8 mouse cellular contexts compared by ENCODE assay signal in genomic region chr13:9763828-9764645, GRCm38 (mm10). TPM values are rescaled to one million over a fixed set of nuclear protein-coding genes. Genes with fewer than 3 reads are reported as not detected.
DNase-seq lines count a peak whose midpoint lies in the region; ATAC-seq and TF ChIP-seq lines count a peak whose summit lies in the region.

No protein-coding gene starts in this region.

- TF ChIP-seq EP300 in CH12.LX (IDR thresholded peaks at IDR 0.05; ENCODE audit: low read length): no peak
- TF ChIP-seq EP300 in heart, postnatal 0 days (IDR thresholded peaks at IDR 0.05; ENCODE audit: low read depth): no peak

- no peak for TF ChIP-seq RAD21 in CH12.LX (IDR thresholded peaks at IDR 0.05; ENCODE audit: low read depth, low read length)

- no peaks in the 10 kb centered on the region for H3K9me3 ChIP-seq in CH12.LX (replicated peaks; ENCODE audit: low read length)
- H3K9me3 ChIP-seq in forebrain, embryonic 11.5 days (ENCODE audit: control insufficient read depth, low read length): no peaks in the 10 kb centered on the region
- H3K9me3 ChIP-seq in heart, postnatal 0 days (replicated peaks; ENCODE audit: control insufficient read depth, low read length): no peaks in the 10 kb centered on the region
- H3K9me3 ChIP-seq in lung, embryonic 14.5 days (ENCODE audit: low read depth, low read length): no peaks in the 10 kb centered on the region

- TF ChIP-seq CTCF in CH12.LX (conservative IDR thresholded peaks at IDR 0.05 in 1 of 2, IDR thresholded peaks at IDR 0.05 in 1 of 2; ENCODE audit: low read depth in 2 of 2, low read length in 2 of 2): no peak
- no peak for TF ChIP-seq CTCF in heart, postnatal 0 days (IDR thresholded peaks at IDR 0.05; ENCODE audit: low read depth)
- no peak for TF ChIP-seq CTCF in lung, embryonic 14.5 days (IDR thresholded peaks at IDR 0.05; ENCODE audit: low read depth)
- TF ChIP-seq CTCF in olfactory bulb, adult 2 months (IDR thresholded peaks at IDR 0.05; ENCODE audit: insufficient read depth, low read depth, low read length): no peak
- TF ChIP-seq CTCF in thymus, adult 2 months (IDR thresholded peaks at IDR 0.05; ENCODE audit: borderline replicate concordance, control insufficient read depth, extremely low read depth, insufficient read depth, low read length, poor library complexity): no peak

- peak overlapping the region; percentile 98 for H3K9ac ChIP-seq in CH12.LX (ENCODE audit: insufficient read depth, low read depth)
- peak overlapping the region; percentile 98 for H3K9ac ChIP-seq in forebrain, embryonic 11.5 days (ENCODE audit: low read length)
- peak overlapping the region; percentile 100 for H3K9ac ChIP-seq in heart, postnatal 0 days (replicated peaks; ENCODE audit: low read depth, low read length)
- peak overlapping the region; percentile 100 for H3K9ac ChIP-seq in lung, embryonic 14.5 days

- dilution Hi-C loops in CH12.LX (cut with MboI; ENCODE audit: extremely low pct_ligation_motif_present, extremely low pct_unique_long_range_greater_than_20kb, low sequenced_read_pairs): no loop called here

- H3K4me1 ChIP-seq in CH12.LX (ENCODE audit: control insufficient read depth in 1 of 2, insufficient read depth in 2 of 2): peaks cover 16 to 59% of the 10 kb centered on the region in 2 experiments
- H3K4me1 ChIP-seq in forebrain, embryonic 11.5 days (replicated peaks; ENCODE audit: control insufficient read depth, insufficient read depth, low read length): peaks cover 17% of the 10 kb centered on the region; the same call in 1 of the 2 replicates
- peaks cover 46% of the 10 kb centered on the region for H3K4me1 ChIP-seq in heart, postnatal 0 days (ENCODE audit: control insufficient read depth, insufficient read depth)
- H3K4me1 ChIP-seq in lung, embryonic 14.5 days (ENCODE audit: insufficient read depth): peaks cover 14% of the 10 kb centered on the region
- H3K4me1 ChIP-seq in olfactory bulb, adult 2 months (ENCODE audit: control insufficient read depth, insufficient read depth, low read length): 0 out of 2 replicates have a peak, but pooled peaks cover 2% of the 10 kb centered on the region
- peaks cover 6% of the 10 kb centered on the region; the same call in 1 of the 2 replicates for H3K4me1 ChIP-seq in thymus, adult 2 months (replicated peaks; ENCODE audit: control insufficient read depth, insufficient read depth, low read length)

- H3K79me2 ChIP-seq in CH12.LX (replicated peaks; ENCODE audit: control insufficient read depth, extremely low read depth, insufficient read depth, poor library complexity, severe bottlenecking): peaks cover 30% of the 10 kb centered on the region

- H3K27me3 ChIP-seq in CH12.LX (replicated peaks): no peaks in the 10 kb centered on the region
- no peaks in the 10 kb centered on the region for H3K27me3 ChIP-seq in forebrain, embryonic 11.5 days (ENCODE audit: control insufficient read depth, insufficient read depth, low read length)
- H3K27me3 ChIP-seq in heart, postnatal 0 days (ENCODE audit: control insufficient read depth, insufficient read depth, low read length): no peaks in the 10 kb centered on the region
- no peaks in the 10 kb centered on the region for H3K27me3 ChIP-seq in lung, embryonic 14.5 days (ENCODE audit: insufficient read depth, low read length)
- H3K27me3 ChIP-seq in thymus, adult 2 months (ENCODE audit: control insufficient read depth, insufficient read depth, low read length): no peaks in the 10 kb centered on the region

- no peaks in the 10 kb centered on the region for H3K36me3 ChIP-seq in CH12.LX (replicated peaks in 1 of 2; ENCODE audit: control insufficient read depth in 1 of 2, insufficient read depth in 1 of 2, low read length in 1 of 2)
- H3K36me3 ChIP-seq in forebrain, embryonic 11.5 days (ENCODE audit: control insufficient read depth, insufficient read depth, low read length): no peaks in the 10 kb centered on the region
- H3K36me3 ChIP-seq in heart, postnatal 0 days (replicated peaks; ENCODE audit: control insufficient read depth, insufficient read depth, low read length): no peaks in the 10 kb centered on the region
- no peaks in the 10 kb centered on the region for H3K36me3 ChIP-seq in lung, embryonic 14.5 days (ENCODE audit: insufficient read depth)
- H3K36me3 ChIP-seq in thymus, adult 2 months (ENCODE audit: control insufficient read depth, insufficient read depth, low read length): no peaks in the 10 kb centered on the region

- peak overlapping the region; percentile 98 for H3K4me2 ChIP-seq in CH12.LX (ENCODE audit: insufficient read depth, low read depth, poor library complexity, severe bottlenecking)
- peak overlapping the region; percentile 70 for H3K4me2 ChIP-seq in forebrain, embryonic 11.5 days (ENCODE audit: low read depth, low read length, severe bottlenecking)
- H3K4me2 ChIP-seq in heart, postnatal 0 days (ENCODE audit: low read depth, low read length): peak overlapping the region; percentile 78
- H3K4me2 ChIP-seq in lung, embryonic 14.5 days: peak overlapping the region; percentile 86

- peak; percentile 28 for DNase-seq in CH12.LX (ENCODE audit: extremely low read depth)
- DNase-seq in c-Kit-negative CD71-positive TER-119-positive erythroid progenitor cells, embryonic 14.5 days (ENCODE audit: low read depth, low spot score): peak; percentile 40
- DNase-seq in forebrain, embryonic 11.5 days (ENCODE audit: low spot score): peak; percentile 85
- peak; percentile 74 for DNase-seq in heart, postnatal 0 days (ENCODE audit: low spot score)
- peak; percentile 79 to 87 for DNase-seq in kidney, postnatal 4 days
- peak; percentile 84 for DNase-seq in lung, embryonic 14.5 days
- DNase-seq in thymus, adult 2 months: peak; percentile 75

- TF ChIP-seq POLR2A in CH12.LX (IDR thresholded peaks at IDR 0.05; ENCODE audit: low read depth, low read length): peak; percentile 41; the same call in 1 of the 2 replicates
- peak; percentile 78 for TF ChIP-seq POLR2A in olfactory bulb, adult 2 months (IDR thresholded peaks at IDR 0.05; ENCODE audit: insufficient read depth, low read depth, low read length)
- peak; percentile 3 for TF ChIP-seq POLR2A in thymus, adult 2 months (IDR thresholded peaks at IDR 0.05; ENCODE audit: control insufficient read depth, extremely low read depth, insufficient read depth, low read length, poor library complexity)

- in situ Hi-C loops in CH12.LX (cut with MboI; ENCODE audit: low pct_ligation_motif_present, low pct_unique_long_range_greater_than_20kb, low sequenced_read_pairs): no loop called here

- H3K4me3 ChIP-seq in CH12.LX (replicated peaks in 1 of 3; ENCODE audit: low read depth in 2 of 3, low read length in 2 of 3, poor library complexity in 1 of 3): peak overlapping the region; percentile 75 to 94 (median 82)
- H3K4me3 ChIP-seq in forebrain, embryonic 11.5 days (ENCODE audit: low read depth, low read length): peak overlapping the region; percentile 92
- H3K4me3 ChIP-seq in heart, postnatal 0 days (ENCODE audit: low read depth, low read length): peak overlapping the region; percentile 99
- peak overlapping the region; percentile 97 for H3K4me3 ChIP-seq in lung, embryonic 14.5 days (ENCODE audit: low read depth, low read length)
- peak overlapping the region; percentile 64 for H3K4me3 ChIP-seq in olfactory bulb, adult 2 months (ENCODE audit: insufficient read depth, low read depth, low read length)
- peak overlapping the region; percentile 77 for H3K4me3 ChIP-seq in thymus, adult 2 months (ENCODE audit: control insufficient read depth, insufficient read depth, low read length)

- under 1% methylated on average over 46 of the region's 111 CpGs for WGBS in forebrain, embryonic 11.5 days
- WGBS in heart, postnatal 0 days: under 1% methylated on average over 46 of the region's 111 CpGs
- WGBS in lung, embryonic 14.5 days: under 1% methylated on average over 73 of the region's 111 CpGs
- WGBS in olfactory bulb, adult 2 months: 1% methylated on average over 95 of the region's 111 CpGs
- WGBS in thymus, adult 2 months: 1% methylated on average over 97 of the region's 111 CpGs

- H3K27ac ChIP-seq in CH12.LX (ENCODE audit: insufficient read depth, low read depth): peak overlapping the region; percentile 43
- peak overlapping the region; percentile 96 for H3K27ac ChIP-seq in forebrain, embryonic 11.5 days (ENCODE audit: low read depth, low read length)
- H3K27ac ChIP-seq in heart, postnatal 0 days (ENCODE audit: low read depth): peak overlapping the region; percentile 99
- H3K27ac ChIP-seq in lung, embryonic 14.5 days (ENCODE audit: low read depth): peak overlapping the region; percentile 100
- peak overlapping the region; percentile 75 for H3K27ac ChIP-seq in olfactory bulb, adult 2 months (ENCODE audit: insufficient read depth, low read depth, low read length)
- H3K27ac ChIP-seq in thymus, adult 2 months (ENCODE audit: control insufficient read depth, insufficient read depth, low read length): peak overlapping the region; percentile 23

- peak; percentile 68 for ATAC-seq in forebrain, embryonic 11.5 days (replicated peaks; ENCODE audit: low FRiP score)
- peak; percentile 85 for ATAC-seq in heart, postnatal 0 days (ENCODE audit: insufficient read depth, low read depth)
- peak; percentile 76 for ATAC-seq in lung, embryonic 14.5 days (ENCODE audit: insufficient read depth)

TF ChIP-seq in CH12.LX, 34 proteins besides CTCF, POLR2A, EP300 and RAD21 (continues in another document):
- 0 out of 2 replicates have a peak, but pooled peaks have one; percentile 39 for TF ChIP-seq MAZ (IDR thresholded peaks at IDR 0.05; ENCODE audit: low read depth, low read length)
- no peak for TF ChIP-seq USF1 (IDR thresholded peaks at IDR 0.05; ENCODE audit: low read depth, low read length)
- no peak for TF ChIP-seq MAFK (IDR thresholded peaks at IDR 0.05; ENCODE audit: insufficient replicate concordance, low read length)
- TF ChIP-seq ZC3H11A (IDR thresholded peaks at IDR 0.05; ENCODE audit: low read depth, low read length): no peak
- TF ChIP-seq MEF2A (IDR thresholded peaks at IDR 0.05; ENCODE audit: borderline replicate concordance, low read depth, low read length): no peak
- TF ChIP-seq RCOR1 (conservative IDR thresholded peaks at IDR 0.05; ENCODE audit: low read depth, low read length): no peak
- 0 out of 2 replicates have a peak, but pooled peaks have one; percentile 14 for TF ChIP-seq KAT2A (IDR thresholded peaks at IDR 0.05; ENCODE audit: insufficient replicate concordance, low read length)
- TF ChIP-seq POLR2AphosphoS2 (IDR thresholded peaks at IDR 0.05; ENCODE audit: low read depth, low read length): no peak

RNA-seq across cellular contexts. Expression of gene Zmynd11, which starts 1.1 kb away (rescaled TPM):
- total RNA-seq in CH12.LX (2012; rRNA removed) (18.1 and 20.9 TPM in 2 replicates), CH12.LX (2014; rRNA removed) (20.4 and 21.8 TPM in 2 replicates)
- polyA plus RNA-seq in CH12.LX (2012; ENCODE audit: insufficient read length, low read depth): 29.3 and 32.2 TPM in 2 replicates
- 138 and 160 TPM in 2 replicates for polyA plus RNA-seq in forebrain, embryonic 11.5 days (2014; fragmentation: Nextera tagmentation; extraction: Ambion mirVana)
- total RNA-seq in heart, postnatal 0 days (2014; rRNA removed; ENCODE audit: low replicate concordance): 84.2 and 101 TPM in 2 replicates
- polyA plus RNA-seq in heart, postnatal 0 days (2015; fragmentation: Nextera tagmentation; extraction: Ambion mirVana): 92.5 and 99.9 TPM in 2 replicates
- 163 and 164 TPM in 2 replicates for polyA plus RNA-seq in lung, embryonic 14.5 days (2014; fragmentation: Nextera tagmentation; extraction: Ambion mirVana)
- 105 and 373 TPM in 2 replicates for polyA plus RNA-seq in olfactory bulb, adult 2 months (2012; ENCODE audit: insufficient read depth, insufficient read length, low replicate concordance, missing spikeins)
- 60.0 and 60.8 TPM in 2 replicates for polyA plus RNA-seq in thymus, adult 2 months (2012; rRNA removed)

Comparison
In these comparisons a context has a peak if more than half of its experiments do, and no peak if none do; other contexts are left out.
1. Peak in every context shown above with its lines: DNase-seq, ATAC-seq, H3K4me3 ChIP-seq and H3K27ac ChIP-seq.
2. DNase-seq: peak in every context shown above with its lines; median percentile 85 in forebrain, embryonic 11.5 days; 84 in lung, embryonic 14.5 days; 83 in kidney, postnatal 4 days; 75 in thymus, adult 2 months; 74 in heart, postnatal 0 days; 40 in c-Kit-negative CD71-positive TER-119-positive erythroid progenitor cells, embryonic 14.5 days; 28 in CH12.LX.
3. H3K27ac ChIP-seq: peak in every context shown above with its lines; median percentile 100 in lung, embryonic 14.5 days; 99 in heart, postnatal 0 days; 96 in forebrain, embryonic 11.5 days; 75 in olfactory bulb, adult 2 months; 43 in CH12.LX; 23 in thymus, adult 2 months.
4. POLR2A ChIP-seq: peak in every context shown above with its lines; median percentile 78 in olfactory bulb, adult 2 months; 41 in CH12.LX; 3 in thymus, adult 2 months.